Mouse (Mus musculus): ENCODE measurements at regions not wholly inside any gene's neighbourhood (a gene's known extent, or its start where the extent isn't known, plus 50 kb on each side); places are given as distances from the start of the nearest gene placed in this dataset.

- H3K9ac ChIP-seq (ENCODE audit: control insufficient read depth, low read depth, low read length, poor library complexity, severe bottlenecking), result no peak overlapping the region
- H3K4me1 ChIP-seq (ENCODE audit: control insufficient read depth in 1 of 2, insufficient read depth in 2 of 2, low read length in 2 of 2), result no peaks in the 10 kb centered on the region
- no peak for DNase-seq (ENCODE audit: low read depth, low spot score)
- no peaks in the 10 kb centered on the region for H3K79me2 ChIP-seq (ENCODE audit: control insufficient read depth, insufficient read depth, low read length, poor library complexity)
- 0 out of 4 replicates have a peak, but pooled peaks cover 0 to 2% of the 10 kb centered on the region in 2 experiments for H3K27me3 ChIP-seq (ENCODE audit: control insufficient read depth in 1 of 2, insufficient read depth in 2 of 2, low read length in 2 of 2)
- H3K9me3 ChIP-seq (replicated peaks; ENCODE audit: insufficient read depth, low read length), result no peaks in the 10 kb centered on the region
- H3K36me3 ChIP-seq (ENCODE audit: control insufficient read depth in 1 of 2, insufficient read depth in 2 of 2, low read length in 2 of 2), result no peaks in the 10 kb centered on the region
- H3K27ac ChIP-seq (ENCODE audit: control insufficient read depth, low read depth, low read length), result no peak overlapping the region
- no peak overlapping the region for H3K4me3 ChIP-seq (ENCODE audit: control insufficient read depth in 1 of 2, insufficient read depth in 1 of 2, low read depth in 2 of 2, low read length in 2 of 2)
- TF ChIP-seq MAX (IDR thresholded peaks at IDR 0.05; ENCODE audit: low read length) (no peak), HCFC1 (IDR thresholded peaks at IDR 0.05; ENCODE audit: low read depth, low read length) (no peak), ETS1 (IDR thresholded peaks at IDR 0.05; ENCODE audit: low read depth, low read length) (no peak), CTCF (IDR thresholded peaks at IDR 0.05 in 2 of 3, conservative IDR thresholded peaks at IDR 0.05 in 1 of 3; ENCODE audit: control insufficient read depth in 1 of 3, insufficient read depth in 1 of 3, low read depth in 2 of 3, low read length in 3 of 3, poor library complexity in 1 of 3, severe bottlenecking in 1 of 3) (no peak)
Observed at GRCm38 (mm10) chr15:7642075-7642474, 168.6 kb upstream of the Gdnf start.

GRCm38 (mm10) chr15:7650705-7651104, 159.9 kb upstream of the Gdnf start:
- Histone ChIP-seq H3K4me3 (ENCODE audit: control insufficient read depth in 1 of 2, insufficient read depth in 1 of 2, low read depth in 2 of 2, low read length in 2 of 2) (no peak overlapping the region), H3K36me3 (ENCODE audit: control insufficient read depth in 1 of 2, insufficient read depth in 2 of 2, low read length in 2 of 2) (no peaks in the 10 kb centered on the region), H3K79me2 (ENCODE audit: control insufficient read depth, insufficient read depth, low read length, poor library complexity) (no peaks in the 10 kb centered on the region), H3K27ac (ENCODE audit: control insufficient read depth, low read depth, low read length) (no peak overlapping the region), H3K4me1 (ENCODE audit: control insufficient read depth in 1 of 2, insufficient read depth in 2 of 2, low read length in 2 of 2) (no peaks in the 10 kb centered on the region), H3K27me3 (ENCODE audit: control insufficient read depth in 1 of 2, insufficient read depth in 2 of 2, low read length in 2 of 2) (0 out of 4 replicates have a peak, but pooled peaks cover 0 to 2% of the 10 kb centered on the region in 2 experiments), H3K9me3 (replicated peaks; ENCODE audit: insufficient read depth, low read length) (no peaks in the 10 kb centered on the region), H3K9ac (ENCODE audit: control insufficient read depth, low read depth, low read length, poor library complexity, severe bottlenecking) (no peak overlapping the region)
- no peak for TF ChIP-seq GABPA (IDR thresholded peaks at IDR 0.05; ENCODE audit: low read depth, low read length)
- TF ChIP-seq TCF12 (IDR thresholded peaks at IDR 0.05; ENCODE audit: low read depth, low read length), result no peak
- DNase-seq (ENCODE audit: low read depth, low spot score), result no peak

GRCm38 (mm10) chr15:7663888-7664287, 146.8 kb upstream of the Gdnf start:
- TF ChIP-seq TCF12 (IDR thresholded peaks at IDR 0.05; ENCODE audit: low read depth, low read length) (no peak), CTCF (IDR thresholded peaks at IDR 0.05 in 2 of 3, conservative IDR thresholded peaks at IDR 0.05 in 1 of 3; ENCODE audit: control insufficient read depth in 1 of 3, insufficient read depth in 1 of 3, low read depth in 2 of 3, low read length in 3 of 3, poor library complexity in 1 of 3, severe bottlenecking in 1 of 3) (no peak), MAX (IDR thresholded peaks at IDR 0.05; ENCODE audit: low read length) (no peak), POLR2AphosphoS5 (IDR thresholded peaks at IDR 0.05; ENCODE audit: borderline replicate concordance, low read depth, low read length) (no peak)
- DNase-seq (ENCODE audit: low read depth, low spot score), result no peak

GRCm38 (mm10) chr15:7669631-7670030, 141.0 kb upstream of the Gdnf start:
- Histone ChIP-seq H3K9me3 (replicated peaks; ENCODE audit: insufficient read depth, low read length) (no peaks in the 10 kb centered on the region), H3K79me2 (ENCODE audit: control insufficient read depth, insufficient read depth, low read length, poor library complexity) (no peaks in the 10 kb centered on the region), H3K4me3 (ENCODE audit: control insufficient read depth in 1 of 2, insufficient read depth in 1 of 2, low read depth in 2 of 2, low read length in 2 of 2) (no peak overlapping the region), H3K27ac (ENCODE audit: control insufficient read depth, low read depth, low read length) (no peak overlapping the region), H3K27me3 (ENCODE audit: control insufficient read depth in 1 of 2, insufficient read depth in 2 of 2, low read length in 2 of 2) (peaks cover 0 to 2% of the 10 kb centered on the region in 2 experiments; a peak in 3 of 4 replicates), H3K9ac (ENCODE audit: control insufficient read depth, low read depth, low read length, poor library complexity, severe bottlenecking) (no peak overlapping the region), H3K4me1 (ENCODE audit: control insufficient read depth in 1 of 2, insufficient read depth in 2 of 2, low read length in 2 of 2) (no peaks in the 10 kb centered on the region), H3K36me3 (ENCODE audit: control insufficient read depth in 1 of 2, insufficient read depth in 2 of 2, low read length in 2 of 2) (no peaks in the 10 kb centered on the region)
- no peak for DNase-seq (ENCODE audit: low read depth, low spot score)
- TF ChIP-seq CHD1 (IDR thresholded peaks at IDR 0.05; ENCODE audit: low read depth, low read length) (no peak), E2F4 (IDR thresholded peaks at IDR 0.05; ENCODE audit: borderline replicate concordance, low read depth, low read length) (no peak), TBP (IDR thresholded peaks at IDR 0.05; ENCODE audit: low read depth, low read length) (no peak), GATA1 (IDR thresholded peaks at IDR 0.05; ENCODE audit: low read depth, low read length) (no peak), MEF2A (IDR thresholded peaks at IDR 0.05; ENCODE audit: extremely low read depth, insufficient replicate concordance, low read depth, low read length, poor library complexity, severe bottlenecking) (no peak), NELFE (IDR thresholded peaks at IDR 0.05; ENCODE audit: low read depth, low read length) (no peak)

More at GRCm38 (mm10) chr15:7663888-7664287, 146.8 kb upstream of the Gdnf start:
- H3K9me3 ChIP-seq (replicated peaks; ENCODE audit: insufficient read depth, low read length), result no peaks in the 10 kb centered on the region
- no peaks in the 10 kb centered on the region for H3K4me1 ChIP-seq (ENCODE audit: control insufficient read depth in 1 of 2, insufficient read depth in 2 of 2, low read length in 2 of 2)
- no peak overlapping the region for H3K27ac ChIP-seq (ENCODE audit: control insufficient read depth, low read depth, low read length)
- no peaks in the 10 kb centered on the region; a peak in 1 of 4 replicates for H3K27me3 ChIP-seq (ENCODE audit: control insufficient read depth in 1 of 2, insufficient read depth in 2 of 2, low read length in 2 of 2)
- no peak overlapping the region for H3K9ac ChIP-seq (ENCODE audit: control insufficient read depth, low read depth, low read length, poor library complexity, severe bottlenecking)
- no peak overlapping the region for H3K4me3 ChIP-seq (ENCODE audit: control insufficient read depth in 1 of 2, insufficient read depth in 1 of 2, low read depth in 2 of 2, low read length in 2 of 2)
- H3K36me3 ChIP-seq (ENCODE audit: control insufficient read depth in 1 of 2, insufficient read depth in 2 of 2, low read length in 2 of 2), result no peaks in the 10 kb centered on the region
- no peaks in the 10 kb centered on the region for H3K79me2 ChIP-seq (ENCODE audit: control insufficient read depth, insufficient read depth, low read length, poor library complexity)
